Mouse (Mus musculus): ENCODE results near the gene Snx5. TPM values are rescaled to one million over a fixed set of nuclear protein-coding genes. Genes with fewer than 3 reads are reported as not detected.

The Snx5 gene
- polyA plus RNA-seq, 1 experiment = 538 TPM

DNA sequence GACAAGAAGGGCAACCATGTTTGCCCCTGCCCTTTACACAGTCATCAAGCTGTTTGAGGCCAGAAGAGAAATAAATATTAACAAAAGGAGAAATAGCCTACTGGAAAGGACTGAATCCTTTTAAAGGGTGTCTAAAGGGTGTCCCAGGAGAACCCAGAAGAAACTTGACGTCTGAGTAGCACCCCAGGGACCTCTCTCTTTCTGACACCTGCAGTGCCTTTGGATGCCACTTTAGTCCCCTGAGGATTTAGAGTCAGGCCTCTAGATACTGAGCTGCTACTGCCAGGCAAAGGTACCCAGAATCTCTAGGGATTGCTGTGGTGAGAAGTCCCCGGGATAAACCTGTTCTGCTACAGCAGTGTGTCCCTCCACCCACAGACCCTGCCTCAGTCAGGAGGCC is 31.4 kb downstream of the Snx5 start:
- no peaks in the 10 kb centered on the region for H3K36me3 ChIP-seq (ENCODE audit: control insufficient read depth, insufficient read depth, low read length, poor library complexity, severe bottlenecking)
- peaks cover 4% of the 10 kb centered on the region; the same call in 1 of the 2 replicates for H3K9me3 ChIP-seq (replicated peaks; ENCODE audit: control insufficient read depth, insufficient read depth, low read length, poor library complexity, severe bottlenecking)
- H3K4me3 ChIP-seq (ENCODE audit: low read depth, low read length) = no peak overlapping the region
- TF ChIP-seq EP300 (IDR thresholded peaks at IDR 0.05; ENCODE audit: insufficient read depth, low read depth, low read length) = no peak
- no peak for TF ChIP-seq CTCF (IDR thresholded peaks at IDR 0.05; ENCODE audit: low read depth, low read length)
- no peak for TF ChIP-seq POLR2A (IDR thresholded peaks at IDR 0.05; ENCODE audit: insufficient read depth, low read length)
- no peak overlapping the region for H3K9ac ChIP-seq (ENCODE audit: low read depth, poor library complexity, severe bottlenecking)
- no peaks in the 10 kb centered on the region; the same call in 1 of the 2 replicates for H3K27me3 ChIP-seq (ENCODE audit: control insufficient read depth, insufficient read depth, low read length, poor library complexity, severe bottlenecking)
- H3K27ac ChIP-seq (ENCODE audit: insufficient read depth, low read length) = no peak overlapping the region
- no peaks in the 10 kb centered on the region for H3K4me1 ChIP-seq (ENCODE audit: control insufficient read depth, insufficient read depth, low read length)

DNA sequence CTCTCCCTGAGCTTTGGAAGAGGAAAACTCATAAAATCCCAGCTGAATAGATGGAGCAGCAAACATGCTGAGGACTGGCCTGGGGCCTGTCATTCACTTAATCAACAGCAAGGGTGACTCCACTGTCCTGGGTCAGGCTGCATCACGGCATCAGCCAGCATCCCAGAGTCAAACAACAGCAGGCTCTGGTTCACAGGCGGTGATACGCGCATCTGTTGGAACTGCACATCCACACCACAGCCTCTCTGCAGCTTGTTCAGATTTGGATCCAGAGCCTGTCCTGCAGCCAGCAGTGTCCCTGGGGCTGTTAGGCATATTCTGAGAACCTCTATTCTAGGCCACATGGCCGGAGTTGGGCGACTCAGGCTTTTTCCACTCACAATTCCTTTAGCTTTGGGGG is 32.4 kb downstream of the Snx5 start:
- Histone ChIP-seq H3K4me1 (ENCODE audit: control insufficient read depth, insufficient read depth, low read length) (no peaks in the 10 kb centered on the region), H3K4me3 (ENCODE audit: low read depth, low read length) (no peak overlapping the region), H3K9me3 (replicated peaks; ENCODE audit: control insufficient read depth, insufficient read depth, low read length, poor library complexity, severe bottlenecking) (peaks cover 4% of the 10 kb centered on the region; the same call in 1 of the 2 replicates), H3K27ac (ENCODE audit: insufficient read depth, low read length) (no peak overlapping the region), H3K27me3 (ENCODE audit: control insufficient read depth, insufficient read depth, low read length, poor library complexity, severe bottlenecking) (no peaks in the 10 kb centered on the region; the same call in 1 of the 2 replicates), H3K9ac (ENCODE audit: low read depth, poor library complexity, severe bottlenecking) (no peak overlapping the region), H3K36me3 (ENCODE audit: control insufficient read depth, insufficient read depth, low read length, poor library complexity, severe bottlenecking) (no peaks in the 10 kb centered on the region)
- TF ChIP-seq EP300 (IDR thresholded peaks at IDR 0.05; ENCODE audit: insufficient read depth, low read depth, low read length) = no peak
- no peak for TF ChIP-seq POLR2A (IDR thresholded peaks at IDR 0.05; ENCODE audit: insufficient read depth, low read length)
- TF ChIP-seq CTCF (IDR thresholded peaks at IDR 0.05; ENCODE audit: low read depth, low read length) = no peak

GRCm38 (mm10) chr2:144236791-144237584 is 33.7 kb downstream of the Snx5 start:
- Histone ChIP-seq H3K4me3 (ENCODE audit: low read depth, low read length) (no peak overlapping the region), H3K4me1 (ENCODE audit: control insufficient read depth, insufficient read depth, low read length) (no peaks in the 10 kb centered on the region), H3K9ac (ENCODE audit: low read depth, poor library complexity, severe bottlenecking) (no peak overlapping the region), H3K36me3 (ENCODE audit: control insufficient read depth, insufficient read depth, low read length, poor library complexity, severe bottlenecking) (no peaks in the 10 kb centered on the region), H3K27me3 (ENCODE audit: control insufficient read depth, insufficient read depth, low read length, poor library complexity, severe bottlenecking) (no peaks in the 10 kb centered on the region; the same call in 1 of the 2 replicates), H3K27ac (ENCODE audit: insufficient read depth, low read length) (no peak overlapping the region), H3K9me3 (replicated peaks; ENCODE audit: control insufficient read depth, insufficient read depth, low read length, poor library complexity, severe bottlenecking) (peaks cover 4% of the 10 kb centered on the region; the same call in 1 of the 2 replicates)
- no peak for TF ChIP-seq EP300 (IDR thresholded peaks at IDR 0.05; ENCODE audit: insufficient read depth, low read depth, low read length)
- TF ChIP-seq CTCF (IDR thresholded peaks at IDR 0.05; ENCODE audit: low read depth, low read length) = no peak

- no peaks in the 10 kb centered on the region for H3K4me1 ChIP-seq (ENCODE audit: control insufficient read depth, insufficient read depth, low read length)
- no peak overlapping the region for H3K27ac ChIP-seq (ENCODE audit: insufficient read depth, low read length)
- no peak overlapping the region for H3K9ac ChIP-seq (ENCODE audit: low read depth, poor library complexity, severe bottlenecking)
- H3K27me3 ChIP-seq (ENCODE audit: control insufficient read depth, insufficient read depth, low read length, poor library complexity, severe bottlenecking) = no peaks in the 10 kb centered on the region; the same call in 1 of the 2 replicates
- H3K4me3 ChIP-seq (ENCODE audit: low read depth, low read length) = no peak overlapping the region
- TF ChIP-seq POLR2A (IDR thresholded peaks at IDR 0.05; ENCODE audit: insufficient read depth, low read length) = no peak
- no peaks in the 10 kb centered on the region for H3K36me3 ChIP-seq (ENCODE audit: control insufficient read depth, insufficient read depth, low read length, poor library complexity, severe bottlenecking)
- peaks cover 4% of the 10 kb centered on the region; the same call in 1 of the 2 replicates for H3K9me3 ChIP-seq (replicated peaks; ENCODE audit: control insufficient read depth, insufficient read depth, low read length, poor library complexity, severe bottlenecking)
Measured at GRCm38 (mm10) chr2:144235776-144236175, 34.9 kb downstream of the Snx5 start.

DNA sequence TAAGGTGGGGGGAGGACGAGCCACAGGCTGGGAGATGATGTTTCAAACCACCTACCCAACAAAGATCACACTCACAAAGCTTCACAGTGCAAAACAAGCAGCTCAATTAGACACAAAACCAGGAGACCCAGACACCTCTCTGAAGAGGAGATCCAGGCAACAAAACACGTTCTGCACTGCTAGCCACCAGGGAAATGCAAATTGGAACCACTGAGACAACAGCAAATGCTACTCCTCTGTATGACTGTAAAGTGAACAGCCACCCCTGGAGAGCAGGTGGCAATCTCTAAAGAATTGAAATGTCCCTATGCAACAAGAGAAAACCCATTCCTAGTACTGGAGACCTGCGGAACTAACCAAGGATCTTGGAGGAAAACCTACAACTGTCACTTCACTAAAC is 37.2 kb downstream of the Snx5 start:
- Histone ChIP-seq H3K4me1 (ENCODE audit: control insufficient read depth, insufficient read depth, low read length) (no peaks in the 10 kb centered on the region), H3K4me3 (ENCODE audit: low read depth, low read length) (no peak overlapping the region), H3K27me3 (ENCODE audit: control insufficient read depth, insufficient read depth, low read length, poor library complexity, severe bottlenecking) (no peaks in the 10 kb centered on the region), H3K27ac (ENCODE audit: insufficient read depth, low read length) (no peak overlapping the region), H3K36me3 (ENCODE audit: control insufficient read depth, insufficient read depth, low read length, poor library complexity, severe bottlenecking) (no peaks in the 10 kb centered on the region), H3K9me3 (replicated peaks; ENCODE audit: control insufficient read depth, insufficient read depth, low read length, poor library complexity, severe bottlenecking) (peaks cover 4% of the 10 kb centered on the region; the same call in 1 of the 2 replicates), H3K9ac (ENCODE audit: low read depth, poor library complexity, severe bottlenecking) (no peak overlapping the region)
- TF ChIP-seq POLR2A (IDR thresholded peaks at IDR 0.05; ENCODE audit: insufficient read depth, low read length) (no peak), CTCF (IDR thresholded peaks at IDR 0.05; ENCODE audit: low read depth, low read length) (no peak), EP300 (IDR thresholded peaks at IDR 0.05; ENCODE audit: insufficient read depth, low read depth, low read length) (no peak)

DNA sequence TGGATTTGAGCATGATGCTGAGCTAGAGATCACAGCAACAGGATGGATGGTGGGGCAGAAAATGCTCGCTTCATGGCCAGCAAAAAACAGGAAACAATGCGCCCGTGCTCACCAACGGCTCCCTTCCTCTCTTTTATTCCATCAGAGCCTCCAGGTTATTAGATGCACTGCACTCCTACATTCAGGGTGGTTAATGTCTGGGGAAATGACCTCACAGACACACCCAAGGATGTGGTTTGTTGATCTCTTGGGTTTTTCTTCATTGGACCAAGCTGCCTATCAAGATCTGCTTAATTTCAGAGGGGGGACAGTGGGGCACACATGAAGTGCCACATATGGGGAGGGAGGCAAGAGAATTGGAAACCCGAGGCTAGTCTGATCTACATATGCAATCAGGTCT is 39.6 kb downstream of the Snx5 start:
- Histone ChIP-seq H3K4me3 (ENCODE audit: low read depth, low read length) (no peak overlapping the region), H3K9ac (ENCODE audit: low read depth, poor library complexity, severe bottlenecking) (no peak overlapping the region), H3K4me1 (ENCODE audit: control insufficient read depth, insufficient read depth, low read length) (no peaks in the 10 kb centered on the region), H3K9me3 (replicated peaks; ENCODE audit: control insufficient read depth, insufficient read depth, low read length, poor library complexity, severe bottlenecking) (peaks cover 4% of the 10 kb centered on the region; the same call in 1 of the 2 replicates), H3K36me3 (ENCODE audit: control insufficient read depth, insufficient read depth, low read length, poor library complexity, severe bottlenecking) (no peaks in the 10 kb centered on the region), H3K27me3 (ENCODE audit: control insufficient read depth, insufficient read depth, low read length, poor library complexity, severe bottlenecking) (no peaks in the 10 kb centered on the region), H3K27ac (ENCODE audit: insufficient read depth, low read length) (no peak overlapping the region)
- no peak for TF ChIP-seq EP300 (IDR thresholded peaks at IDR 0.05; ENCODE audit: insufficient read depth, low read depth, low read length)
- no peak for TF ChIP-seq POLR2A (IDR thresholded peaks at IDR 0.05; ENCODE audit: insufficient read depth, low read length)
- TF ChIP-seq CTCF (IDR thresholded peaks at IDR 0.05; ENCODE audit: low read depth, low read length) = no peak
